Mouse (Mus musculus) embryonic facial prominence, embryonic 12.5 days (tissue): ENCODE measurements around the gene Lrrc4b. TPM values are rescaled to one million over a fixed set of nuclear protein-coding genes. Genes with fewer than 3 reads are reported as not detected.

ENCODE experiments used
- microRNA-seq: library from miRNA; unstranded; fragments of <30 nt; microRNA quantifications from one replicate; pipeline ENCODE4, GENCODE M21; 2017
- polyA plus RNA-seq: library from polyadenylated mRNA; unstranded; fragments of >200 nt; fragmentation: Nextera tagmentation; extraction: Ambion mirVana; gene quantifications from 2 replicates; pipeline ENCODE4 v1.2.1, GENCODE M21; 2016

Lrrc4b gene
- polyA plus RNA-seq, 1 experiment from 2014 or later, result 2.3 TPM

Small RNAs within 50 kb of the gene (microRNA-seq; reads per million reads assigned to microRNA genes)
- gene Mir7052, result 0.73 reads per million

Other genes starting within 250 kb of the Lrrc4b start
- gene Klk1b24, start 240.8 kb upstream of the Lrrc4b start, polyA plus RNA-seq, result not detected in 2 replicates
- not detected in 2 replicates for gene Klk1b3, start 230.8 kb upstream of the Lrrc4b start, polyA plus RNA-seq
- not detected in 2 replicates for gene Klk1b4, start 221.6 kb upstream of the Lrrc4b start, polyA plus RNA-seq
- gene Klk1b5, start 213.1 kb upstream of the Lrrc4b start, polyA plus RNA-seq, result not detected in 2 replicates
- not detected in 2 replicates for gene Klk1, start 203.7 kb upstream of the Lrrc4b start, polyA plus RNA-seq
- 0.15 TPM in 1 of 2 replicates, not detected in the other for gene Gm36864, start 192.8 kb upstream of the Lrrc4b start, polyA plus RNA-seq
- 0.58 and 0.84 TPM in 2 replicates for gene 1700028J19Rik, start 182.3 kb upstream of the Lrrc4b start, polyA plus RNA-seq
- gene 2410002F23Rik, start 182.3 kb upstream of the Lrrc4b start, polyA plus RNA-seq, result 208 and 212 TPM in 2 replicates
- 0.10 TPM in 1 of 2 replicates, not detected in the other for gene Acp4, start 171.6 kb upstream of the Lrrc4b start, polyA plus RNA-seq
- not detected in 2 replicates for gene Gm15517, start 167.6 kb upstream of the Lrrc4b start, polyA plus RNA-seq
- 1.9 and 2.3 TPM in 2 replicates for gene Clec11a, start 122.1 kb upstream of the Lrrc4b start, polyA plus RNA-seq
- gene Shank1, start 118.8 kb upstream of the Lrrc4b start, polyA plus RNA-seq, result 2.4 and 3.8 TPM in 2 replicates
- 2.9 and 3.3 TPM in 2 replicates for gene Syt3, start 44.9 kb upstream of the Lrrc4b start, polyA plus RNA-seq
- gene 1700008O03Rik, start 43.2 kb upstream of the Lrrc4b start, polyA plus RNA-seq, result 0.86 and 1.1 TPM in 2 replicates
- 0.42 and 0.71 TPM in 2 replicates for gene Aspdh, start 36.4 kb downstream of the Lrrc4b start, polyA plus RNA-seq
- 80.4 and 85.6 TPM in 2 replicates for gene Josd2, start 39.0 kb downstream of the Lrrc4b start, polyA plus RNA-seq
- 121 and 124 TPM in 2 replicates for gene Emc10, start 67.5 kb downstream of the Lrrc4b start, polyA plus RNA-seq
- gene Fam71e1, start 67.6 kb downstream of the Lrrc4b start, polyA plus RNA-seq, result 20.2 and 22.5 TPM in 2 replicates
- gene Mybpc2, start 95.6 kb downstream of the Lrrc4b start, polyA plus RNA-seq, result 0.06 TPM in 2 replicates
- 0.10 TPM in 1 of 2 replicates, not detected in the other for gene Spib, start 103.1 kb downstream of the Lrrc4b start, polyA plus RNA-seq
- gene Pold1, start 119.8 kb downstream of the Lrrc4b start, polyA plus RNA-seq, result 125 and 130 TPM in 2 replicates
- gene Nr1h2, start 124.9 kb downstream of the Lrrc4b start, polyA plus RNA-seq, result 68.1 and 68.6 TPM in 2 replicates
- gene Napsa, start 143.4 kb downstream of the Lrrc4b start, polyA plus RNA-seq, result 1.1 and 1.3 TPM in 2 replicates
- 0.70 and 0.79 TPM in 2 replicates for gene Kcnc3, start 161.6 kb downstream of the Lrrc4b start, polyA plus RNA-seq
- 6.5 and 6.8 TPM in 2 replicates for gene Myh14, start 241.8 kb downstream of the Lrrc4b start, polyA plus RNA-seq